Mouse (Mus musculus) liver, embryonic 11.5 days (tissue): ENCODE data around the gene Clrn3. TPM values are rescaled to one million over a fixed set of nuclear protein-coding genes. Genes with fewer than 3 reads are reported as not detected.
A peak's percentile ranks its signal among the peaks of the same experiment; 100 is the strongest.

Experiments used
- ATAC-seq: fragments of 200-750 bp; cut with Nextera tagmentation; replicated peaks from 2 replicates; pipeline ENCODE4 v1.8.0; 2017; ENCODE audit warnings: moderate number of reproducible peaks, mild to moderate bottlenecking, moderate TSS enrichment, moderate library complexity; ENCODE audit not compliant: low FRiP score
- DNase-seq: peaks from one replicate; pipeline ENCODE4 v3.0.0-alpha.2; 2017; ENCODE audit warnings: low spot score
- H3K27ac ChIP-seq: fragments of 300-500 bp; sonication (generic); 2 replicates; pipeline ENCODE4 v1.5.1; 2014; ENCODE audit warnings: mild to moderate bottlenecking, low read depth, low read length, control low read depth
- H3K27me3 ChIP-seq: fragments of 300-500 bp; sonication (generic); replicated peaks from 2 replicates; pipeline ENCODE4 v1.6.1; 2014; ENCODE audit warnings: low read length, mixed read lengths; ENCODE audit not compliant: control insufficient read depth, insufficient read depth
- H3K36me3 ChIP-seq: fragments of 300-500 bp; sonication (generic); 2 replicates; pipeline ENCODE4 v1.6.1; 2014; ENCODE audit warnings: mild to moderate bottlenecking, low read length, moderate library complexity, mixed read lengths; ENCODE audit not compliant: control insufficient read depth, insufficient read depth
- H3K4me1 ChIP-seq: fragments of 300-500 bp; sonication (generic); replicated peaks from 2 replicates; pipeline ENCODE4 v1.6.1; 2014; ENCODE audit warnings: low read length, mixed read lengths; ENCODE audit not compliant: control insufficient read depth, insufficient read depth
- H3K4me2 ChIP-seq: fragments of 300-500 bp; sonication (generic); 2 replicates; pipeline ENCODE4 v1.6.1; 2014; ENCODE audit warnings: mild to moderate bottlenecking, control low read depth, moderate library complexity
- H3K4me3 ChIP-seq: fragments of 300-500 bp; sonication (generic); 2 replicates; pipeline ENCODE4 v1.5.1; 2014; ENCODE audit warnings: low read depth, low read length, control low read depth
- H3K9ac ChIP-seq: fragments of 300-500 bp; sonication (generic); 2 replicates; pipeline ENCODE4 v1.6.1; 2014; ENCODE audit warnings: low read depth, low read length, control low read depth
- H3K9me3 ChIP-seq: fragments of 300-500 bp; sonication (generic); 2 replicates; pipeline ENCODE4 v1.6.1; 2016; ENCODE audit warnings: low read length, inconsistent platforms, mixed read lengths; ENCODE audit not compliant: control insufficient read depth
- WGBS: fragments of 180-500 bp; shearing (Covaris S2); extraction: QIAGEN DNeasy Blood & Tissue Kit; methylation state at CpG from one replicate; pipeline ENCODE4 v1.1.7; 2014; 5-methylcytosine and 5-hydroxymethylcytosine counted together
- polyA plus RNA-seq: library from polyadenylated mRNA; unstranded; fragments of >200 nt; fragmentation: Nextera tagmentation; extraction: Ambion mirVana; gene quantifications from 2 replicates; pipeline ENCODE4 v1.2.1, GENCODE M21; 2014

Gene Clrn3
- polyA plus RNA-seq, 1 experiment from 2014 or later: 0.04 TPM

DNA sequence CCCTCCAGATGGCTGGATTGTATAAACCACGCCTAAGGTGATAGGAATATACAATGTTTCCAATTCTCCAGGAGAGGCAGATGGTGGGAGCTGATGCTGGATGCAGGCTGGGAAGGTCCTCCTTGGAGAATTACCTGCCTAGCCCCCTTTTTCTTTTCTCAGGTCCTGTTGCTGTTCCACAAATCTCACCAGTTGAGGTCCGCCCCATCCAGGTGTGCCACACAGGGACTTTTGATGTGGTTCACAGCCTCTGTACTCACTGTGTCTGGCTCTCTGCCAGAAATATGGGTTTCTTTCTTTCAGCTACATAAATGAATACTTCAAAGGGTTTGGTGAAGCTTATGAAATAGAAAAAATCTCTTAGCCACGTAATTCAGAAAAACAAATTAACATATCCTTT lies 13.8 kb upstream of the Clrn3 start:
- no peak overlapping the region for H3K27ac ChIP-seq
- H3K27me3 ChIP-seq: no peaks in the 10 kb centered on the region
- no peaks in the 10 kb centered on the region for H3K9me3 ChIP-seq
- WGBS: 86% methylated on average over 3 of the region's 3 CpGs
- peaks cover 9% of the 10 kb centered on the region; the same call in 1 of the 2 replicates for H3K4me1 ChIP-seq
- DNase-seq (no peak), ATAC-seq (no peak)
- H3K9ac ChIP-seq: no peak overlapping the region
- H3K4me3 ChIP-seq: no peak overlapping the region
- H3K4me2 ChIP-seq: no peak overlapping the region
- no peaks in the 10 kb centered on the region for H3K36me3 ChIP-seq

DNA sequence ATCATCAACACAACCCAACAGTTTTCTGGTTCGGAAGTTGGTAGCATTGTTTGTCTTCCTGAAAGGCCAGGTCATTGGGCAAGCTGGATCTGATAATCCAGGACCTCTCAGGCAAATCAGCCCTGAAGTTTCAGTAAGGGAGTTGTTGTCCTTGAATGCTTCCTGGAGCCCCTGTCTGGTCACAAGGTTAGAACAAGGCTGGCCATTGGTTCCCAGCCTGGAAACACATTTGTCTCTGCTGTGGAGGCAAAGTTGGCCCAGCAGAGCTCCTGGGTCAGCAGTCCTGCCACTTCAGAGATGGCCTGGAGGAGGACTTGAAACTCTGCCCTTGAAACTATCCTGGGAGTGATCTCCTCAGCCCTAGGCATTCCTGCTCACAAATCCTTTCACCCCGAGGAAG lies 11.0 kb upstream of the Clrn3 start:
- H3K27ac ChIP-seq: no peak overlapping the region
- WGBS: 33% methylated on average over 2 of the region's 2 CpGs
- peaks cover 9% of the 10 kb centered on the region; the same call in 1 of the 2 replicates for H3K4me1 ChIP-seq
- H3K36me3 ChIP-seq: no peaks in the 10 kb centered on the region
- no peak for DNase-seq
- H3K4me3 ChIP-seq: peak overlapping the region; percentile 81
- H3K4me2 ChIP-seq: peak overlapping the region; percentile 96
- H3K27me3 ChIP-seq: no peaks in the 10 kb centered on the region
- no peaks in the 10 kb centered on the region for H3K9me3 ChIP-seq
- no peak overlapping the region for H3K9ac ChIP-seq
- no peak for ATAC-seq

DNA sequence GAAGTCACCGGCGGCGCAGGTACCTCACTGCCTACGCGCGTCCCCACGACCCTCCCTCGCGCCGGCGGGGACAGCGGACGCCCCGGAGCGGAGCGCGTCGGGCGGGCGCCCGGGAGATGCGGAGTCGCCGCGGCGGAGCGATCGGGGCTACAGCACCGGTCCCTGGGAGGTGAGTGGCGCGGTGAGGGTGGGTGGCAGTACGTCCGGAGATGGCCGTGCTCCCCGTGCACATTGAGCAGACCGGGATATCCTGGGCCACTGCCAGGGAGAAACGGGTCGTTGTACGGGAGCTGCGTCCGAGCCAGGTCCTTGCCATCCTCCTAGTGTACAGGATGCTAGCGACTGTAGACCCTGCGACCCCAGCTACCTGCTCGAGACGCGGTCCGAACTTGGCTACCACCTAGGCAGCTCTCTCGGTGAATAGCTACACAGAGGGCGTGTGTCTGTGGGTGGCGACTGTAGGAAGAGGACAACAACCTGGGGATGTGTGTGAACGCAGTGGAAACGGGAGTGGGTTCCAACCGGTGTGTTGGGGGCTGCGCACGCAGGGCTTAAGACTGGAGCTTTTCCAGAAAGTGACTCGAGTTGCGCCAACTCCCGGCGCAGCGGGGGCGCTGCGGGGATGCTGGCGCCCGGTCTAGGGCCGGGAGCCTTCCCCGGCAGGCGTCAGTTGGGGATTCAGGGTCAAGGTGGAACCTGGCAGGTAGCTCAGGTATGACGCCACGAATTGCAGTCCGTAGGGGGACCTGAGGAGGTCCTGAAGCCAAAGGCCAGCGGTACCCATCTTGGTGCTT lies 9.7 kb upstream of the Clrn3 start:
- H3K4me1 ChIP-seq: peaks cover 9% of the 10 kb centered on the region; the same call in 1 of the 2 replicates
- peak; percentile 38 for ATAC-seq
- H3K9ac ChIP-seq: peak overlapping the region; percentile 72
- H3K9me3 ChIP-seq: no peaks in the 10 kb centered on the region
- peak overlapping the region; percentile 52 for H3K27ac ChIP-seq
- under 1% methylated on average over 71 of the region's 71 CpGs for WGBS
- H3K4me3 ChIP-seq: peak overlapping the region; percentile 81
- DNase-seq: peak; percentile 39
- peak overlapping the region; percentile 96 for H3K4me2 ChIP-seq
- no peaks in the 10 kb centered on the region for H3K36me3 ChIP-seq
- no peaks in the 10 kb centered on the region for H3K27me3 ChIP-seq

DNA sequence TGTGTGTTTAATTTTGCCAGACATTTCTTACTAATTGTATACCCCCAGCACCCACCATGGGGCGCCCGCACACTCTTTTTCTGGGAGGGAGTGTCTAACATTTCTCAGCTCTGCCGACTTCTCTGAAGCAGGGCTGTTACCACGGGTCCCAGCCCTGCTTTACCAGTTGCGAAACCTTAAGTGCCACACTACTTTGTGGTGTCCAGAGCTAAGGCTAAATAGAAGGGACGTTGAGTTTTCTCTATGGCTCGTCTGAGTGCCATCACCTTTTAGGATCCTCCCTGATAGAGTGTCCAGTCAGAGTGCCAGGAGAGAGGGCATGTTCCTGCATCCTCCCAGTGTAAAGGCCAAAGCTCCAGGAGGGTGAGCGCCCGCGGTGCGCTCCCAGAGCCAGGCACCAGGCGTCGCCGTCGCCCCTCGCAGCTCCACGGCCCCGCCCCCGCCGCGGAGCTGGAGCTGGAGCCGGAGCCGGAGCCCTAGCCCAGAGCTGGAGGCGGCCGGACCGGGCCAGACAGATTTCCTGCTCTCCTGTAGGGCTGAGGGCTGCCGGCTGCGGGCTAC lies 9.0 kb upstream of the Clrn3 start, which contains the start of gene Ptpre:
Gene Ptpre (plus strand): TSS at position 141 of the 561 bp plus-strand sequence.
- WGBS: 2% methylated on average over 28 of the region's 28 CpGs
- ATAC-seq (peak; percentile 91), DNase-seq (peak; percentile 88)
- no peaks in the 10 kb centered on the region for H3K9me3 ChIP-seq
- H3K27me3 ChIP-seq: no peaks in the 10 kb centered on the region
- peak within 1 kb of the TSS; percentile 72 for H3K9ac ChIP-seq
- H3K36me3 ChIP-seq: no peaks in the 10 kb centered on the region
- peak within 1 kb of the TSS; percentile 96 for H3K4me2 ChIP-seq
- peak within 1 kb of the TSS; percentile 52 for H3K27ac ChIP-seq
- H3K4me1 ChIP-seq: peaks cover 9% of the 10 kb centered on the region; the same call in 1 of the 2 replicates
- peak within 1 kb of the TSS; percentile 81 for H3K4me3 ChIP-seq

DNA sequence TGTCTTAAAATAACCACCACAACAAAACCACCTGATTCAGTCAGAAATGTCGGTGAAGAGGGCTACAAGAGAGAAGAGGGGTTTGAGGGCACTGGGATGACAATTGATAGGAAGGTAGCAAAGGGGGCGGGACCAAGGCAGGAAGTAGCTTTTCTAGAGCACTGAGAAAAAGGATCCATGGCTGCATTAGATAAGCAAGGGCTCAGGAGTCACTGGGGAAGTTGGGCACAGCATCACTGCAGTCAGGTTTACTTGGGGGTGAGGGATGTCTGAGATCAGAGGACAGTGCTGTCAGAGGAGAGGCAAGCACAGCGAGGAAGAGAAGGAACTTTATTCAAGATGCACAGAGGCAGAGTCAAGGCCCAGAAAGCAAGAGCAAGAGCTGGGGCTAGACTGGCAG lies 7.5 kb upstream of the Clrn3 start:
- no peak overlapping the region for H3K27ac ChIP-seq
- ATAC-seq (no peak), DNase-seq (no peak)
- H3K36me3 ChIP-seq: no peaks in the 10 kb centered on the region
- no peaks in the 10 kb centered on the region for H3K27me3 ChIP-seq
- H3K4me3 ChIP-seq: no peak overlapping the region
- WGBS: 44% methylated on average over 3 of the region's 3 CpGs
- H3K9me3 ChIP-seq: no peaks in the 10 kb centered on the region
- H3K4me2 ChIP-seq: no peak overlapping the region
- peaks cover 6% of the 10 kb centered on the region; the same call in 1 of the 2 replicates for H3K4me1 ChIP-seq
- no peak overlapping the region for H3K9ac ChIP-seq

DNA sequence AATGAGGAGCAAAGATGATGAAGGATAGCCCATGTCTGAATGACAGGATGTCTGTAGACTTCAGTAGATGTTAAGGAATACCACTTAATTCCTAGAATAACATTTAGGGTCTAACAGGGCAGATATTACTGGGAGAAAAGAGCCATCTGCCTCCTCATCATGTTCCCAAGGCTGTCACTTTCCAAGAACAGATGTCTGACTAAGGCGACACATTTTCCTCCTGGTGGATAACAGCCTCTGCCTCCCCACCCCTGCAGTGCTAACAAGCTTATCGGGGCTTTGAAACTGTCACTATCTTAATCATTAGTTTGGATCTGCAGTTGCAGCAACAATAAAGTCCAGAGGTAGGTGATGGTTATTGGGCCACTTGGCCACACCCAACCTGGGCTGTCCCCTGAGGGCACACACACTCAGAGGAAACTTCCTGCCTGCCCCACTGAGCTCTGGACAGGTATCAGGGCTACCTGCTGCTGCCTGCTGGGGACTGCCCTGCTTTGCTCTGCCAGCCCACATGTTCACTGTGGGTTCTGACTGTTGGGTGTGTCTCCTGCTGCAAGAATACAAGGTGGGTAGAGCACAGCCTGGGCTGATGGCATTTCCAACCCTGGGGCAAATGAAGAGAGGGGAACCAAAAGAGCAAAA lies 6.2 kb upstream of the Clrn3 start:
- Histone ChIP-seq H3K4me2 (no peak overlapping the region), H3K4me3 (no peak overlapping the region), H3K36me3 (no peaks in the 10 kb centered on the region), H3K27me3 (no peaks in the 10 kb centered on the region), H3K27ac (no peak overlapping the region), H3K9ac (no peak overlapping the region), H3K4me1 (peaks cover 5% of the 10 kb centered on the region; the same call in 1 of the 2 replicates), H3K9me3 (no peaks in the 10 kb centered on the region)
- no peak for DNase-seq
- ATAC-seq: no peak
- 51% methylated on average over 2 of the region's 2 CpGs for WGBS

DNA sequence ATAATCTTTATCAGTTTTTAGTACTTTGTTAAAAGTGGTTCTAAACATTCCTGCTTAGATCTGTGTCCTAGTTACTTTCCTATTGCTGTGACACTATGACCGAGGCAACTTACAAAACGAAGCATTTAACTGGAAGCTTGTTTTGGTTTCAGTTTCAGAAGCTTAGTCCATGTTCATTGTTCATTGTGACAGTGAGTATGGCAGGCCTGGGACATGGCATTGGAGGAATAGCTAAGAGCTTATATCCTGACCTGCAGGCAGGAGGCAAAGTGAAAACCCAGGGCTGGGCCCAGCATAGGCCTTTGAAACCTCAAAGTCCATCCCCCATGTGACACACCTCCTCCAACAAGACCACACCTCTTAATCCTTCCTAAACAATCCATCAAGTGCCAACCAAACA lies 614 bp upstream of the Clrn3 start:
- no peak overlapping the region for H3K4me3 ChIP-seq
- WGBS: 88% methylated on average over 2 of the region's 2 CpGs

DNA sequence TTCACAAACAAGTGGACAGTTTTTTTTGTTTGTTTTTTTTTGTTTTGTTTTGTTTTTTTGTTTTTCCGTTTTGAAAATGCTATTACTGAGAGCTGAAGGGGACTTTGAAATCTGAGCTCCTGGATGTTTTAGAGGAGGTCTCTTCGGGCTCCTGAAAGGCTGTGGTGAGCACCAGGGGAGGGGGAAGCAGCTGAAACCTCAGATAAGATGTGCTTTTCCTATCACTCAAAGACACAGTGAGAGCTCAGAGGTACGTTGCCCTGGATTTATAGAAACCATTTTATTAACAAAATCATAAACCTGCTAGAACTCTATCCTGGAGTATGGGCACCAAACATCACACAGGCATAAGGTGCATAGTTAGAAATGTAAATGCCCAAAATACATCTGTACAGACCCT lies 1.3 kb downstream of the Clrn3 start:
- WGBS: 21% methylated on average over 3 of the region's 3 CpGs
- H3K27me3 ChIP-seq: no peaks in the 10 kb centered on the region
- H3K4me1 ChIP-seq: no peaks in the 10 kb centered on the region
- H3K4me2 ChIP-seq: no peak overlapping the region
- H3K27ac ChIP-seq: no peak overlapping the region
- DNase-seq (no peak), ATAC-seq (no peak)
- no peak overlapping the region for H3K4me3 ChIP-seq
- H3K9ac ChIP-seq: no peak overlapping the region
- H3K36me3 ChIP-seq: no peaks in the 10 kb centered on the region
- no peaks in the 10 kb centered on the region for H3K9me3 ChIP-seq

More for the DNA sequence above, 614 bp upstream of the Clrn3 start:
- ATAC-seq (no peak), DNase-seq (no peak)
- Histone ChIP-seq H3K4me1 (no peaks in the 10 kb centered on the region), H3K27me3 (no peaks in the 10 kb centered on the region), H3K9me3 (no peaks in the 10 kb centered on the region), H3K9ac (no peak overlapping the region), H3K36me3 (no peaks in the 10 kb centered on the region), H3K4me2 (no peak overlapping the region), H3K27ac (no peak overlapping the region)
